Mouse (Mus musculus) layer of hippocampus, adult 2 months (tissue): ENCODE data around the gene Gpn2. TPM values are rescaled to one million over a fixed set of nuclear protein-coding genes. Genes with fewer than 3 reads are reported as not detected.

ENCODE experiments used
- DNase-seq, 2 experiments: peaks; one replicate each; pipeline ENCODE4 v3.0.0; 2022; ENCODE audit warnings: low spot score in 2 of 2
- H3K27ac ChIP-seq: fragments of 200-600 bp; 2 replicates; pipeline ENCODE4 v1.8.1; 2022
- H3K4me3 ChIP-seq: fragments of 200-600 bp; 2 replicates; pipeline ENCODE4 v1.8.1; 2022; ENCODE audit warnings: mild to moderate bottlenecking
- CTCF ChIP-seq: fragments of 200-600 bp; conservative IDR thresholded peaks from 2 replicates; pipeline ENCODE4 v1.8.1; 2022; ENCODE audit warnings: antibody characterized with exemption, mild to moderate bottlenecking, moderate library complexity
- microRNA-seq, 2 experiments: library from miRNA; unstranded; fragments of <30 nt; microRNA quantifications; one replicate each; pipeline ENCODE4 v1.2.0; 2021
- total RNA-seq, 2 experiments: library from RNA; stranded (reverse); gene quantifications; 2 replicates each; pipeline ENCODE4 v1.2.3; 2021

Gene Gpn2
- total RNA-seq, 2 experiments from 2014 or later: 10.7 to 11.6 TPM

DNA sequence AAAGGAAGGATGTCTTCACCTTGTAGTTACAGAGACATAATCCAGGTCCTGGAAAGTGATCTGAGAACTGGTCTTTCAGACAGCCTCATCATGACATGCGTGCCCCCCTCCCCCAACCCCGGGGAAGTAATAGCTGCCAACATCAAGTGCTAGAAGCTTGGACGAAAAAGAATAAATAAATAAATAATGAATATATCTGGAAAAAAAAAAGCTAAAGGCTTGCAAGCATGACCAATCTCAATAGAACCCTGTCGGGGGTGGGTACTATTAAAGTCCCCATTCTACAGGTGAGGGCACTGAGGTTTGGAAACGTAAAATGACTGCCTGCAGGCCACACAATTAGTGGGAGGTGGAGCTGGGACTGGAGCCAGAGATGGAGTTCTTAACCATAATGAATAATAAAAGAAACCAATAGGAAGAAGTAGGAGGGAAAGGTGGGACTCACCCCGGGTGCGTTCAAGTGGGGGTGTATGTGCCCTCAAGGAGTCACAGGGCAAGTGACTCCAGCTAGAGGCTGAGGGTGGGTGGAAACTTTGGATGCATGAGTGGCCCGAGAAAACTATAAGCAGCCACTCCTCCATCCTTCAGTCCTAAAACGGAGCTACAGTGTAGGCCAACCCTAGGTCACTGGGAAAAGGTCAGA lies 47.7 kb downstream of the Gpn2 start:
- no peak for DNase-seq
- no peak for TF ChIP-seq CTCF
- Histone ChIP-seq H3K4me3 (peak overlapping the region; percentile 72), H3K27ac (peak overlapping the region; percentile 84)

GRCm38 (mm10) chr4:133632483-133633327 lies 48.5 kb downstream of the Gpn2 start:
- no peak; the same call in 1 of the 2 replicates for TF ChIP-seq CTCF
- Histone ChIP-seq H3K27ac (peak overlapping the region; percentile 84), H3K4me3 (peak overlapping the region; percentile 72)
- DNase-seq: no peak

- peak; percentile 80 for TF ChIP-seq CTCF
- peak; percentile 83 to 91 for DNase-seq
- Histone ChIP-seq H3K4me3 (peak overlapping the region; percentile 40), H3K27ac (peak overlapping the region; percentile 79)
Observed at GRCm38 (mm10) chr4:133633332-133634042, 49.3 kb downstream of the Gpn2 start.

- Histone ChIP-seq H3K4me3 (no peak overlapping the region), H3K27ac (peak overlapping the region; percentile 79; the same call in 1 of the 2 replicates)
- TF ChIP-seq CTCF: no peak
- no peak for DNase-seq
Observed at GRCm38 (mm10) chr4:133634043-133634410, 49.9 kb downstream of the Gpn2 start.

Small RNAs within 50 kb of the gene (microRNA-seq; reads per million reads assigned to microRNA genes)
- gene Gm23158: 0 reads per million in 2 experiments

Other genes with a start within 250 kb of the Gpn2 start
- 10 to 100 TPM; 78.8 to 82.5 TPM for gene Wdtc1, start 230.9 kb upstream of the Gpn2 start, total RNA-seq
- 10 to 100 TPM; 59.1 to 63.4 TPM for gene Slc9a1, start 214.7 kb upstream of the Gpn2 start, total RNA-seq
- not detected for gene Tent5b, start 104.2 kb upstream of the Gpn2 start, total RNA-seq
- gene Trnp1, start 85.8 kb upstream of the Gpn2 start, total RNA-seq: 100 to 1,000 TPM; 154 to 165 TPM
- under 1 TPM in 1 of 2 experiments, not detected in 1; 0.34 TPM for gene Kdf1, start 65.4 kb upstream of the Gpn2 start, total RNA-seq
- 100 to 1,000 TPM; 123 to 128 TPM for gene Nudc, start 38.4 kb upstream of the Gpn2 start, total RNA-seq
- not detected for gene Nr0b2, start 31.0 kb upstream of the Gpn2 start, total RNA-seq
- 10 to 100 TPM in 1 of 2 experiments, 1 to 10 TPM in 1; 6.5 to 10.3 TPM for gene Gpatch3, start 9.6 kb upstream of the Gpn2 start, total RNA-seq
- 1 to 10 TPM; 1.6 to 1.8 TPM for gene Sfn, start 17.8 kb downstream of the Gpn2 start, total RNA-seq
- gene Zdhhc18, start 65.8 kb downstream of the Gpn2 start, total RNA-seq: 10 to 100 TPM; 37.1 to 38.0 TPM
- 1 to 10 TPM; 9.1 to 9.7 TPM for gene Pigv, start 88.3 kb downstream of the Gpn2 start, total RNA-seq
- gene Arid1a, start 172.4 kb downstream of the Gpn2 start, total RNA-seq: 10 to 100 TPM; 83.2 to 88.6 TPM